Mouse (Mus musculus) ES-Bruce4 (cell line): ENCODE data around the gene Qsox1.

Experiments used
- CTCF ChIP-seq: IDR thresholded peaks from one replicate; pipeline ENCODE4 v1.8.1; 2011; ENCODE audit warnings: low read depth, low read length
- EP300 ChIP-seq: IDR thresholded peaks from 2 replicates; pipeline ENCODE4 v1.6.1; 2011; ENCODE audit warnings: low read depth, low read length; ENCODE audit not compliant: insufficient read depth

GRCm38 (mm10) chr1:155741378-155741945 is 71.2 kb downstream of the Qsox1 start:
- TF ChIP-seq EP300 (no peak), CTCF (no peak)
